Mouse (Mus musculus) embryonic facial prominence, embryonic 12.5 days (tissue): ENCODE results near the gene Cyp46a1. TPM values are rescaled to one million over a fixed set of nuclear protein-coding genes. Genes with fewer than 3 reads are reported as not detected.

Experiments used
- ATAC-seq: fragments of 200-750 bp; cut with Nextera tagmentation; 2 replicates; pipeline ENCODE4 v1.8.0; 2017; ENCODE audit not compliant: insufficient number of reproducible peaks, insufficient read depth, low FRiP score, low TSS enrichment
- H3K27ac ChIP-seq: fragments of 300-500 bp; sonication (generic); 2 replicates; pipeline ENCODE4 v1.5.1; 2016; ENCODE audit warnings: mild to moderate bottlenecking
- H3K27me3 ChIP-seq: fragments of 300-500 bp; sonication (generic); 2 replicates; pipeline ENCODE4 v1.6.1; 2016; ENCODE audit warnings: mild to moderate bottlenecking, moderate library complexity
- H3K36me3 ChIP-seq: fragments of 300-500 bp; sonication (generic); 2 replicates; pipeline ENCODE4 v1.6.1; 2016; ENCODE audit warnings: mild to moderate bottlenecking
- H3K4me1 ChIP-seq: fragments of 300-500 bp; sonication (generic); 2 replicates; pipeline ENCODE4 v1.6.1; 2016
- H3K4me2 ChIP-seq: fragments of 300-500 bp; sonication (generic); replicated peaks from 2 replicates; pipeline ENCODE4 v1.6.1; 2016; ENCODE audit warnings: mild to moderate bottlenecking, moderate library complexity
- H3K4me3 ChIP-seq: fragments of 300-500 bp; sonication (generic); 2 replicates; pipeline ENCODE4 v1.5.1; 2016; ENCODE audit warnings: mild to moderate bottlenecking
- H3K9ac ChIP-seq: fragments of 300-500 bp; sonication (generic); 2 replicates; pipeline ENCODE4 v1.6.1; 2016; ENCODE audit warnings: mild to moderate bottlenecking, moderate library complexity
- H3K9me3 ChIP-seq: fragments of 300-500 bp; sonication (generic); 2 replicates; pipeline ENCODE4 v1.6.1; 2016; ENCODE audit warnings: mild to moderate bottlenecking, moderate library complexity
- WGBS: fragments of 180-500 bp; shearing (Covaris S2); methylation state at CpG from one replicate; pipeline ENCODE4 v1.1.7; 2016; 5-methylcytosine and 5-hydroxymethylcytosine counted together
- polyA plus RNA-seq: library from polyadenylated mRNA; unstranded; fragments of >200 nt; fragmentation: Nextera tagmentation; extraction: Ambion mirVana; gene quantifications from 2 replicates; pipeline ENCODE4 v1.2.1, GENCODE M21; 2016

Gene Cyp46a1
- polyA plus RNA-seq, 1 experiment from 2014 or later = 5.9 TPM

- Histone ChIP-seq H3K4me3 (no peak overlapping the region), H3K9ac (no peak overlapping the region), H3K4me2 (no peak overlapping the region), H3K27ac (no peak overlapping the region), H3K27me3 (no peaks in the 10 kb centered on the region), H3K4me1 (0 out of 2 replicates have a peak, but pooled peaks cover 6% of the 10 kb centered on the region), H3K9me3 (no peaks in the 10 kb centered on the region), H3K36me3 (no peaks in the 10 kb centered on the region)
- 85% methylated on average over 4 of the region's 4 CpGs for WGBS
- ATAC-seq = no peak
Observed at GRCm38 (mm10) chr12:108393082-108393481, 58.9 kb downstream of the Cyp46a1 start.

- 0 out of 2 replicates have a peak, but pooled peaks cover 6% of the 10 kb centered on the region for H3K4me1 ChIP-seq
- H3K27ac ChIP-seq = no peak overlapping the region
Observed at GRCm38 (mm10) chr12:108393637-108394036, 59.5 kb downstream of the Cyp46a1 start.

DNA sequence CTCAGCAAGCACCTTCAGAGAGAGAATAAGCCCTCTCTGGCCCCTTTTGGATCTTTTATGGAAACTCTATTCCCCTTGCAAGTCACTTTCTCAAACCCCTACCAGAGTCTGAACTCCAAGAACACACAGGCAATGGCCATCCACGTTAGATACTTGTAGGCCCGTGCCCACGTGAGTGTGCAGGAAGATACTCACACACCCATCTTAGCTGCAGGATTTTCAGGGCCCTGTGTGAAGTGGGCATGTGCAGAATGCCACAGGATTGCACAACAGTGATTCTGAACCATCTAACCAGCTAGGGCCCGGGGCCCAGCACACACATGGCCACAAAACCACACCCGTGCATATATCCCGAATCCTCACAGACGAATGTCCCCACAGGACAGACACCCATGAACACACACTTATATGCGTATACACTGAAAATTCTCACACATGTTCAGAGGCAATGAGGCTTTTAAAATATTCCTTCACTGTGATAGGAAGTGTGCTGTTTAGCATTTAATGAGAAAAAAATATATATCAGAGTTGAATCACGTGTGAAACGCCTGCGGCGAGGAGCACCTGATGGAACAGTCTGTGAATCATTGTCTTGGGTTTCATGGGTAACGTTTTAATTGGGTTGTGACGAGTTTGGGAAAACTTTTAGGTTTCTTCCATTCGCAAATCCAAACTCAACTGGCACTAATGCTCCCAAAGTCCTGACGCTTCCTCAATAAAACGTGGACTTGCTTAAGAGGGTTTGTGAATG, 60.5 kb downstream of the Cyp46a1 start:
- H3K9ac ChIP-seq = no peak overlapping the region
- ATAC-seq = no peak
- 87% methylated on average over 17 of the region's 17 CpGs for WGBS
- 0 out of 2 replicates have a peak, but pooled peaks cover 6% of the 10 kb centered on the region for H3K4me1 ChIP-seq
- H3K36me3 ChIP-seq = no peaks in the 10 kb centered on the region
- H3K4me2 ChIP-seq = no peak overlapping the region
- H3K9me3 ChIP-seq = no peaks in the 10 kb centered on the region
- no peak overlapping the region for H3K27ac ChIP-seq
- no peaks in the 10 kb centered on the region for H3K27me3 ChIP-seq
- H3K4me3 ChIP-seq = no peak overlapping the region

More at GRCm38 (mm10) chr12:108393637-108394036, 59.5 kb downstream of the Cyp46a1 start:
- Histone ChIP-seq H3K9me3 (no peaks in the 10 kb centered on the region), H3K27me3 (no peaks in the 10 kb centered on the region), H3K4me2 (no peak overlapping the region), H3K36me3 (no peaks in the 10 kb centered on the region), H3K4me3 (no peak overlapping the region), H3K9ac (no peak overlapping the region)
- no peak for ATAC-seq
- WGBS = 84% methylated on average over 4 of the region's 4 CpGs

GRCm38 (mm10) chr12:108395285-108395660, 61.1 kb downstream of the Cyp46a1 start:
- Histone ChIP-seq H3K36me3 (no peaks in the 10 kb centered on the region), H3K4me3 (no peak overlapping the region), H3K27me3 (no peaks in the 10 kb centered on the region), H3K27ac (no peak overlapping the region), H3K4me1 (0 out of 2 replicates have a peak, but pooled peaks cover 6% of the 10 kb centered on the region), H3K4me2 (no peak overlapping the region), H3K9ac (no peak overlapping the region), H3K9me3 (no peaks in the 10 kb centered on the region)
- WGBS = 79% methylated on average over 6 of the region's 6 CpGs
- ATAC-seq = no peak

DNA sequence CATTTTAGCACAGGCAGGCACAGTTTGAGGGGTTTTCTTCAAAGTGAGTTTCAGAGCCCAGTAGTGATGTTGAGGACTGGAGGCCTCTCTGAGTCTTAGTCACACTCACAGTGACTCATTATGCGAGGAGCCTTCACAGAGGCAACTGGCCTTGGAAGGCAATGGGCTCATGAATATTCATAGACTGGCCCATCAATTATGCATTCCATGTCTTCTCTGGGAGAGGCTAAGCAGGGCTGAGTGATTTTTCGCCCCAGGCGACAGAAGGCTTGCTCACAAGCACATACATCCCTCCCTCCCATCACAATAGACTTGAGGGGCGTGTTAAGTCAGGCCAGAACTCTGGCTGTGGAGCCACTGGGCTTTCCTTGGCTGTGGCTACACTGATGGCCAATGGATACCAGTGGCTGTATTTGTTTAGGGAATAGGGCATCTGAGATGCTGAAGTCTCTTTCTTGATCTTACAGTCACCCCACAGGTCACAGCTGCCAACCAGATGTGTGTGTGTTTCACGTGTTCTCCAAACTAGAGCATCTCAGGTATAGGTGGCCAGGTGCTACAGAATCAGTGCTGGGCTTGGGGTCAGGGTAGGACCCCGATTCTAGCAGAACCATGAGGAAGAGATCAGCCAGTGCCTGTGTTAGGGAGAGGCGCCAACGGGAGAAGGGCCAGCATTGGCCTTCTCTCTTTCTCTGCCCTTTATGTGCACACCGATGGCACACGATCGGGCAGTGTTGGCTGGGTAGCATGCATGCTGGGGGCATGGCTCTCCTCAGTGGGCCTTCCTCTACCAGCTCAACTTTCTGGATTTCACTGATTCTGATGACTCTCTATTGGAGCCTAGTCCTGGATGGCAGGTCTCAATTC, 62.1 kb downstream of the Cyp46a1 start:
- no peak overlapping the region for H3K9ac ChIP-seq
- ATAC-seq = 0 out of 2 replicates have a peak, but pooled peaks have one; percentile 61
- H3K4me3 ChIP-seq = no peak overlapping the region
- H3K36me3 ChIP-seq = no peaks in the 10 kb centered on the region
- no peaks in the 10 kb centered on the region for H3K27me3 ChIP-seq
- H3K4me1 ChIP-seq = 0 out of 2 replicates have a peak, but pooled peaks cover 6% of the 10 kb centered on the region
- H3K27ac ChIP-seq = no peak overlapping the region
- no peaks in the 10 kb centered on the region for H3K9me3 ChIP-seq
- WGBS = 65% methylated on average over 11 of the region's 11 CpGs
- no peak overlapping the region for H3K4me2 ChIP-seq

DNA sequence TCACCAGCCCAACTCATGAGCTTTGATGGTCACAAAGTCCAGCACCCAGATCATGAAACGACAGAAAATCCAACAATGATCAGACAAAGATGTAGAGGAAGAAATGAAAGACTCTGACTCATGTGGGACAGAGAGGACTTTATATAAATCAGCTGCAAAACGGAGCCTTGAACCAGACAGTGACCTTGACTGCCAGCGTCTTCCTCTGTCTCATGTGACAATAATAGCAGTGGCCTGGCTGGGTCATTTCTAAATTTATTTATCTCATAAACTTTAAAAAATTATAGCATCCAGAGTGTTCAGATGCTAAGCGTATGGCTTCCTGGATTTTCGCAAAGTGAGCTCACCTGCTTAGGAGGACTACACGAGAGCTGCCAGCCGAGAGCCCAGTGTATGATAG, 64.5 kb downstream of the Cyp46a1 start:
- no peak overlapping the region for H3K9ac ChIP-seq
- 0 out of 2 replicates have a peak, but pooled peaks cover 6% of the 10 kb centered on the region for H3K4me1 ChIP-seq
- ATAC-seq = no peak
- H3K27ac ChIP-seq = no peak overlapping the region
- no peaks in the 10 kb centered on the region for H3K36me3 ChIP-seq
- no peaks in the 10 kb centered on the region for H3K27me3 ChIP-seq
- no peak overlapping the region for H3K4me2 ChIP-seq
- no peaks in the 10 kb centered on the region for H3K9me3 ChIP-seq
- no peak overlapping the region for H3K4me3 ChIP-seq
- 82% methylated on average over 7 of the region's 7 CpGs for WGBS

- no peaks in the 10 kb centered on the region for H3K36me3 ChIP-seq
- WGBS = 86% methylated on average over 8 of the region's 8 CpGs
- H3K4me1 ChIP-seq = 0 out of 2 replicates have a peak, but pooled peaks cover 6% of the 10 kb centered on the region
- no peak overlapping the region for H3K4me3 ChIP-seq
- no peaks in the 10 kb centered on the region for H3K27me3 ChIP-seq
- no peak overlapping the region for H3K27ac ChIP-seq
- H3K4me2 ChIP-seq = no peak overlapping the region
- ATAC-seq = no peak
- no peaks in the 10 kb centered on the region for H3K9me3 ChIP-seq
- H3K9ac ChIP-seq = no peak overlapping the region
Observed at GRCm38 (mm10) chr12:108399191-108399590, 65.0 kb downstream of the Cyp46a1 start.

DNA sequence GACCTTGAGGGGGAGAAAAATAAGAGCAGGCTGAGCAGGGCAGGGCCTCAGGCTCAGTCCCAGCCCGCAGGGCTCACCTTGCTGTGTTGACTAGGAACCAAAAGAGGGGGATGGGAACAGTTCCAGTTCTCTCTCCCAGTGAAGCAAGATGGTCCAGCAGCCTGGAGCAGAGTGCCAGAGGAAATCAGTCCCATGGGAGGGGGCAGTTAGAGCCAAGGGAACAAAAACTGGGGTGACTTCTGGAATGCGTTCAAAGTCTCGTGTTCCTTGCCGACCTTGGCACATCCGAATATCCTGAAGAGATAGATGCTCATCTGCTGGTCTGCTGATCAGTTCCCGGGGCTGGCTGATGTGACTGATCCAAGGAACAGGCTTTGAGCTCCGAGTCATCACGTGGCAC, 66.8 kb downstream of the Cyp46a1 start:
- ATAC-seq = no peak
- 77% methylated on average over 8 of the region's 8 CpGs for WGBS

GRCm38 (mm10) chr12:108403957-108404356, 69.8 kb downstream of the Cyp46a1 start:
- Histone ChIP-seq H3K4me1 (peaks cover 11% of the 10 kb centered on the region), H3K27ac (no peak overlapping the region), H3K4me3 (no peak overlapping the region), H3K36me3 (no peaks in the 10 kb centered on the region), H3K27me3 (no peaks in the 10 kb centered on the region), H3K9ac (no peak overlapping the region), H3K4me2 (no peak overlapping the region), H3K9me3 (no peaks in the 10 kb centered on the region)
- no peak for ATAC-seq
- 70% methylated on average over 6 of the region's 6 CpGs for WGBS

More for the DNA sequence above, 66.8 kb downstream of the Cyp46a1 start:
- H3K4me3 ChIP-seq = no peak overlapping the region
- H3K4me2 ChIP-seq = no peak overlapping the region
- peaks cover 5% of the 10 kb centered on the region; the same call in 1 of the 2 replicates for H3K4me1 ChIP-seq
- H3K27me3 ChIP-seq = no peaks in the 10 kb centered on the region
- no peak overlapping the region for H3K9ac ChIP-seq
- H3K27ac ChIP-seq = no peak overlapping the region
- H3K9me3 ChIP-seq = no peaks in the 10 kb centered on the region
- H3K36me3 ChIP-seq = no peaks in the 10 kb centered on the region

DNA sequence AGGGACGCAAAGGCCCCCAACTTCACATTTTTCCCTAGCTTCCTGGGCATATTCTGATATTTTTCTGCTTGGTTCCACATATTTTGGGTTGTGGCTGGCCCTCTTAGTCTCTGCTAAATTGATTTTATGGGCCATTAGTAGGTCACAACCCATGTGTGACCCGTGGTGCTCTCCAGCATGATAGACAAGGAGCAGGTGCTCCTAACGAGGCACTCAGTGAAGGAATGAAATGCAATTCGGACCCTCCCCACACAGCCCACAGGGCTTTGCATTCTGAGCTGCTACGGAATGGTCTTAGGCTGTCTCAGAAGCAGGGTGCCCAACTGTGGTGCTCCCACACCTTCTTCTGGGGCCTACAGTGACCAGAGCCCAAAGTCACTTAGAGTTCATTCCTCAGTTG, 74.9 kb downstream of the Cyp46a1 start:
- H3K4me3 ChIP-seq = no peak overlapping the region
- no peaks in the 10 kb centered on the region for H3K27me3 ChIP-seq
- no peaks in the 10 kb centered on the region for H3K9me3 ChIP-seq
- no peak overlapping the region for H3K4me2 ChIP-seq
- ATAC-seq = no peak
- WGBS = 51% methylated on average over 5 of the region's 5 CpGs
- H3K27ac ChIP-seq = no peak overlapping the region
- no peaks in the 10 kb centered on the region for H3K36me3 ChIP-seq
- peaks cover 18% of the 10 kb centered on the region for H3K4me1 ChIP-seq
- H3K9ac ChIP-seq = no peak overlapping the region

DNA sequence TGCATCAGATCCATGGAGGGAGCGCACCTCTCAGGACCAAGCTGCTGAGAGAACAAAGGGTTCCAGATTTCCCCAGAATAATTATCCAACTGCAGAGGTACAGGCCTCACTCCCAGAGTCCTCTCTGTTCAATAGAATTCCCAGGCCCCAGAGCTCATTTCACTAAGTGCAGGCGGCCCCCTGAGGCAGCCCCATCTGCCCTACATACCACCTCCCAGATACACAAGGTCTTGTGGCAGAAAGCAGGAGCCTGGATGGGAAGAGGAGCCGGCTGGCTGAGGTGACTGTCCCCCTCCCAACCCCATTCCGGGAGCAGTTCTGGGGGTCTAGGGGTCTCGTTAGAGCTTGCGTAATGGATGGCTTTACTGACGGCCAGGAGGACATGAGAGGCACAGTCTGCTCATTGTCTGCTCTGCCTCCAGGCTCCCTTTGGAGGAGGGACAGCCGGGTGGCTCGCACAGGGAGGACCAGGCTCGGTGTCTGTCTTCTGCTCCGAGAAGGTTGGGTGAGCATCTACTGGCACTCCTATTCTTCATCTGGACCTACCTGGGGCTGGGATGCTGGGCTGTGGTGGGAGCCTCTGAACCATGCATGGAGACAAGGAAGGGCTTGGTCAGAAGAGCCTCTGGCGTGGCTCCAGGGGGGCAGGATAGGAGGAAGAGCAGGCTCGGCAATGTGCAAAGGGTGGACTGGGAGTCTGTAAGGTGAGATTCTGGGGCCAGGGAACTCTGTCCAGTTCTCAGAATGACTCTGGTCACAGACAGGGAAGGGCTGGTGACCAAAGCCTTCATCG, 76.4 kb downstream of the Cyp46a1 start:
- Histone ChIP-seq H3K4me1 (peaks cover 18% of the 10 kb centered on the region), H3K4me2 (no peak overlapping the region), H3K4me3 (no peak overlapping the region), H3K9ac (no peak overlapping the region), H3K27ac (no peak overlapping the region), H3K9me3 (no peaks in the 10 kb centered on the region), H3K27me3 (no peaks in the 10 kb centered on the region), H3K36me3 (no peaks in the 10 kb centered on the region)
- WGBS = 42% methylated on average over 14 of the region's 14 CpGs
- peak; percentile 24; the same call in 1 of the 2 replicates for ATAC-seq
